Mouse (Mus musculus): ENCODE data around the gene Ssbp3.

DNA sequence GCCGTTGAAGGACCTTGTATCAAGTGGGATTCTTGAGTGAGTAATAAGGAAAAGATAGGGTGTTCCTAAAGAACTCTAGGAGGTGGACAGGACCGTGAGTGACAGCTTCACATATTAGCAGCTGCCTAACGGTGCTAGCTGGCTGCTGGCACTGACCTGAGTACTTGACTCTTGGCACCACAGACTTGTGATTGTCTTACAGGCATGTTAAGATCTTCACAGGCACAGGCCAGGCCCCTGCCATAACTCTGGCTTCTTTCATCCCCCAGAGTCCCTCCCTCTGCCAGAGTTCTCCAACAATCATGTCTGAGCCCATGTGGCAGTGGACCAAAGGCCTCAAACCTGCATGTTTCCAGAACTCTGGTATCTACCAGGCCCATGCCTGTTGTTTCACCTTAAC is 108.0 kb downstream of the Ssbp3 start:
- no peak for TF ChIP-seq POLR2A (IDR thresholded peaks at IDR 0.05; ENCODE audit: extremely low read depth, insufficient read depth, low read length)
- TF ChIP-seq CTCF (IDR thresholded peaks at IDR 0.05; ENCODE audit: low read depth, low read length) = no peak
